Mouse (Mus musculus): Measurements from ENCODE around the gene Timmdc1.

- no peak for TF ChIP-seq CTCF (IDR thresholded peaks at IDR 0.05; ENCODE audit: low read depth)
- no peak for TF ChIP-seq EP300 (IDR thresholded peaks at IDR 0.05; ENCODE audit: low read depth)
Observed at GRCm38 (mm10) chr16:38471697-38472506, 50.6 kb downstream of the Timmdc1 start.

All from heart, postnatal 0 days (tissue).